Mouse (Mus musculus) heart, embryonic 15.5 days (tissue): Measurements from ENCODE around the gene Eif3c. TPM values are rescaled to one million over a fixed set of nuclear protein-coding genes. Genes with fewer than 3 reads are reported as not detected.
A peak's percentile ranks its signal among the peaks of the same experiment; 100 is the strongest.

ENCODE experiments used
- ATAC-seq: fragments of 200-750 bp; cut with Nextera tagmentation; replicated peaks from 2 replicates; pipeline ENCODE4 v1.8.0; 2017; ENCODE audit warnings: low read depth, moderate TSS enrichment; ENCODE audit not compliant: insufficient number of reproducible peaks, insufficient read depth, low FRiP score
- H3K27ac ChIP-seq: fragments of 300-500 bp; sonication (generic); 2 replicates; pipeline ENCODE4 v1.5.1; 2015; ENCODE audit warnings: mild to moderate bottlenecking, inconsistent platforms
- H3K27me3 ChIP-seq: fragments of 300-500 bp; sonication (generic); 2 replicates; pipeline ENCODE4 v1.6.1; 2015; ENCODE audit warnings: inconsistent platforms
- H3K36me3 ChIP-seq: fragments of 300-500 bp; sonication (generic); 2 replicates; pipeline ENCODE4 v1.6.1; 2015; ENCODE audit warnings: mild to moderate bottlenecking, inconsistent platforms
- H3K4me1 ChIP-seq: fragments of 300-500 bp; sonication (generic); replicated peaks from 2 replicates; pipeline ENCODE4 v1.6.1; 2015; ENCODE audit warnings: inconsistent platforms
- H3K4me2 ChIP-seq: fragments of 300-500 bp; sonication (generic); 2 replicates; pipeline ENCODE4 v1.6.1; 2015; ENCODE audit warnings: inconsistent platforms, mild to moderate bottlenecking, moderate library complexity
- H3K4me3 ChIP-seq: fragments of 300-500 bp; sonication (generic); 2 replicates; pipeline ENCODE4 v1.5.1; 2015; ENCODE audit warnings: mild to moderate bottlenecking, inconsistent platforms
- H3K9ac ChIP-seq: fragments of 300-500 bp; sonication (generic); 2 replicates; pipeline ENCODE4 v1.6.1; 2015; ENCODE audit warnings: mild to moderate bottlenecking, inconsistent platforms
- H3K9me3 ChIP-seq: fragments of 300-500 bp; sonication (generic); replicated peaks from 2 replicates; pipeline ENCODE4 v1.6.1; 2016; ENCODE audit warnings: inconsistent platforms
- WGBS: fragments of 180-500 bp; shearing (Covaris S2); methylation state at CpG from one replicate; pipeline ENCODE4 v1.1.7; 2015; ENCODE audit warnings: mixed read lengths; 5-methylcytosine and 5-hydroxymethylcytosine counted together
- polyA plus RNA-seq: library from polyadenylated mRNA; unstranded; fragments of >200 nt; fragmentation: Nextera tagmentation; extraction: Ambion mirVana; gene quantifications from 2 replicates; pipeline ENCODE4 v1.2.1, GENCODE M21; 2015

Eif3c gene
- polyA plus RNA-seq, 1 experiment from 2014 or later = 119 TPM

- H3K9ac ChIP-seq = no peak overlapping the region
- no peak for ATAC-seq
- no peaks in the 10 kb centered on the region for H3K4me1 ChIP-seq
- H3K9me3 ChIP-seq = no peaks in the 10 kb centered on the region
- H3K27ac ChIP-seq = no peak overlapping the region
- H3K4me2 ChIP-seq = no peak overlapping the region
- H3K27me3 ChIP-seq = 0 out of 2 replicates have a peak, but pooled peaks cover 5% of the 10 kb centered on the region
- H3K36me3 ChIP-seq = no peaks in the 10 kb centered on the region
- 84% methylated on average over 5 of the region's 5 CpGs for WGBS
- no peak overlapping the region for H3K4me3 ChIP-seq
Measured at GRCm38 (mm10) chr7:126518261-126518941, 47.8 kb downstream of the Eif3c start.

GRCm38 (mm10) chr7:126511287-126511686 is 54.9 kb downstream of the Eif3c start:
- H3K36me3 ChIP-seq = no peaks in the 10 kb centered on the region
- H3K4me3 ChIP-seq = no peak overlapping the region
- no peak overlapping the region for H3K27ac ChIP-seq
- 65% methylated on average over 3 of the region's 3 CpGs for WGBS
- no peaks in the 10 kb centered on the region for H3K9me3 ChIP-seq
- H3K9ac ChIP-seq = no peak overlapping the region
- H3K4me2 ChIP-seq = no peak overlapping the region
- no peak for ATAC-seq
- H3K27me3 ChIP-seq = no peaks in the 10 kb centered on the region
- H3K4me1 ChIP-seq = no peaks in the 10 kb centered on the region

GRCm38 (mm10) chr7:126507126-126507778 is 59.0 kb downstream of the Eif3c start:
- Histone ChIP-seq H3K4me1 (peaks cover 5% of the 10 kb centered on the region), H3K4me3 (no peak overlapping the region), H3K27ac (no peak overlapping the region), H3K27me3 (no peaks in the 10 kb centered on the region), H3K4me2 (no peak overlapping the region), H3K9ac (no peak overlapping the region), H3K9me3 (no peaks in the 10 kb centered on the region), H3K36me3 (no peaks in the 10 kb centered on the region)
- ATAC-seq = no peak
- WGBS = 75% methylated on average over 8 of the region's 8 CpGs

- WGBS = 48% methylated on average over 2 of the region's 2 CpGs
Measured at GRCm38 (mm10) chr7:126504913-126505312, 61.3 kb downstream of the Eif3c start.

GRCm38 (mm10) chr7:126503273-126503878 is 62.8 kb downstream of the Eif3c start, which contains the start of gene Atxn2l:
Atxn2l (minus strand) TSS chr7:126503437.
- under 1% methylated on average over 64 of the region's 72 CpGs for WGBS
- H3K9me3 ChIP-seq = no peaks in the 10 kb centered on the region
- peaks cover 28% of the 10 kb centered on the region for H3K36me3 ChIP-seq
- peak within 1 kb of the TSS; percentile 99 for H3K9ac ChIP-seq
- peak within 1 kb of the TSS; percentile 99 for H3K27ac ChIP-seq
- peak within 1 kb of the TSS; percentile 72 for H3K4me3 ChIP-seq
- no peaks in the 10 kb centered on the region for H3K27me3 ChIP-seq
- peak within 1 kb of the TSS; percentile 85 for H3K4me2 ChIP-seq
- peak; percentile 87 for ATAC-seq
- peaks cover 16% of the 10 kb centered on the region for H3K4me1 ChIP-seq

More at GRCm38 (mm10) chr7:126504913-126505312, 61.3 kb downstream of the Eif3c start:
- no peak overlapping the region for H3K4me3 ChIP-seq
- H3K27me3 ChIP-seq = no peaks in the 10 kb centered on the region
- H3K9ac ChIP-seq = no peak overlapping the region
- H3K4me1 ChIP-seq = peaks cover 16% of the 10 kb centered on the region
- no peaks in the 10 kb centered on the region for H3K9me3 ChIP-seq
- no peak overlapping the region for H3K27ac ChIP-seq
- H3K36me3 ChIP-seq = peaks cover 13% of the 10 kb centered on the region
- no peak for ATAC-seq
- no peak overlapping the region for H3K4me2 ChIP-seq

- H3K4me2 ChIP-seq = peak overlapping the region; percentile 85
- peaks cover 16% of the 10 kb centered on the region for H3K4me1 ChIP-seq
- H3K9ac ChIP-seq = peak overlapping the region; percentile 99
- H3K9me3 ChIP-seq = no peaks in the 10 kb centered on the region
- no peaks in the 10 kb centered on the region for H3K27me3 ChIP-seq
- ATAC-seq = no peak; the same call in 1 of the 2 replicates
- peak overlapping the region; percentile 72 for H3K4me3 ChIP-seq
- WGBS = under 1% methylated on average over 38 of the region's 40 CpGs
- peak overlapping the region; percentile 99 for H3K27ac ChIP-seq
- H3K36me3 ChIP-seq = peaks cover 35% of the 10 kb centered on the region
Measured at GRCm38 (mm10) chr7:126502751-126503150, 63.5 kb downstream of the Eif3c start.

GRCm38 (mm10) chr7:126502023-126502741 is 64.0 kb downstream of the Eif3c start:
- no peaks in the 10 kb centered on the region for H3K27me3 ChIP-seq
- H3K4me1 ChIP-seq = peaks cover 16% of the 10 kb centered on the region
- no peaks in the 10 kb centered on the region for H3K9me3 ChIP-seq
- peak; percentile 89 for ATAC-seq
- H3K4me3 ChIP-seq = peak overlapping the region; percentile 72
- H3K27ac ChIP-seq = peak overlapping the region; percentile 99
- under 1% methylated on average over 56 of the region's 57 CpGs for WGBS
- peaks cover 40% of the 10 kb centered on the region for H3K36me3 ChIP-seq
- peak overlapping the region; percentile 85 for H3K4me2 ChIP-seq
- peak overlapping the region; percentile 99 for H3K9ac ChIP-seq

GRCm38 (mm10) chr7:126501684-126502022 is 64.6 kb downstream of the Eif3c start:
- Histone ChIP-seq H3K27ac (peak overlapping the region; percentile 99), H3K4me3 (peak overlapping the region; percentile 72), H3K4me1 (peaks cover 16% of the 10 kb centered on the region), H3K27me3 (no peaks in the 10 kb centered on the region), H3K36me3 (peaks cover 46% of the 10 kb centered on the region), H3K9ac (peak overlapping the region; percentile 79), H3K9me3 (no peaks in the 10 kb centered on the region), H3K4me2 (peak overlapping the region; percentile 85)
- no peak for ATAC-seq
- 4% methylated on average over 9 of the region's 9 CpGs for WGBS

- Histone ChIP-seq H3K4me3 (no peak overlapping the region), H3K9me3 (no peaks in the 10 kb centered on the region), H3K27ac (no peak overlapping the region), H3K9ac (no peak overlapping the region), H3K4me2 (no peak overlapping the region), H3K4me1 (peaks cover 16% of the 10 kb centered on the region), H3K27me3 (no peaks in the 10 kb centered on the region), H3K36me3 (peaks cover 68% of the 10 kb centered on the region)
- no peak for ATAC-seq
- 91% methylated on average over 7 of the region's 7 CpGs for WGBS
Measured at GRCm38 (mm10) chr7:126499416-126499815, 66.8 kb downstream of the Eif3c start.

- WGBS = 91% methylated on average over 12 of the region's 12 CpGs
- Histone ChIP-seq H3K27me3 (no peaks in the 10 kb centered on the region), H3K27ac (no peak overlapping the region), H3K9me3 (no peaks in the 10 kb centered on the region), H3K36me3 (peaks cover 82% of the 10 kb centered on the region), H3K9ac (no peak overlapping the region), H3K4me3 (no peak overlapping the region), H3K4me2 (no peak overlapping the region), H3K4me1 (peaks cover 12% of the 10 kb centered on the region)
- ATAC-seq = no peak
Measured at GRCm38 (mm10) chr7:126497966-126498365, 68.2 kb downstream of the Eif3c start.

GRCm38 (mm10) chr7:126496475-126496874 is 69.7 kb downstream of the Eif3c start:
- no peak overlapping the region for H3K4me2 ChIP-seq
- no peak for ATAC-seq
- H3K36me3 ChIP-seq = peaks cover 96% of the 10 kb centered on the region
- no peaks in the 10 kb centered on the region for H3K27me3 ChIP-seq
- no peak overlapping the region for H3K9ac ChIP-seq
- H3K4me1 ChIP-seq = peaks cover 9% of the 10 kb centered on the region
- H3K27ac ChIP-seq = no peak overlapping the region
- no peak overlapping the region for H3K4me3 ChIP-seq
- 83% methylated on average over 5 of the region's 5 CpGs for WGBS
- no peaks in the 10 kb centered on the region for H3K9me3 ChIP-seq
